Mouse (Mus musculus) liver, embryonic 13.5 days (tissue): ENCODE data around the gene Larp4b. TPM values are rescaled to one million over a fixed set of nuclear protein-coding genes. Genes with fewer than 3 reads are reported as not detected.

Experiments used
- ATAC-seq: fragments of 200-750 bp; cut with Nextera tagmentation; 2 replicates; pipeline ENCODE4 v1.8.0; 2017; ENCODE audit warnings: low read depth, mild to moderate bottlenecking, moderate number of reproducible peaks, moderate library complexity
- DNase-seq: peaks from one replicate; pipeline ENCODE4 v3.0.0; 2022
- H3K27ac ChIP-seq: fragments of 300-500 bp; sonication (generic); 2 replicates; pipeline ENCODE4 v1.5.1; 2015; ENCODE audit warnings: moderate library complexity, mild to moderate bottlenecking, inconsistent platforms
- H3K27me3 ChIP-seq: fragments of 300-500 bp; sonication (generic); 2 replicates; pipeline ENCODE4 v1.6.1; 2015; ENCODE audit warnings: mild to moderate bottlenecking, inconsistent platforms
- H3K36me3 ChIP-seq: fragments of 300-500 bp; sonication (generic); 2 replicates; pipeline ENCODE4 v1.6.1; 2015; ENCODE audit warnings: mild to moderate bottlenecking, inconsistent platforms
- H3K4me1 ChIP-seq: fragments of 300-500 bp; sonication (generic); replicated peaks from 2 replicates; pipeline ENCODE4 v1.6.1; 2015; ENCODE audit warnings: inconsistent platforms
- H3K4me2 ChIP-seq: fragments of 300-500 bp; sonication (generic); 2 replicates; pipeline ENCODE4 v1.6.1; 2015; ENCODE audit warnings: inconsistent platforms, mild to moderate bottlenecking, moderate library complexity
- H3K4me3 ChIP-seq: fragments of 300-500 bp; sonication (generic); replicated peaks from 2 replicates; pipeline ENCODE4 v1.5.1; 2015; ENCODE audit warnings: mild to moderate bottlenecking, inconsistent platforms
- H3K9ac ChIP-seq: fragments of 300-500 bp; sonication (generic); 2 replicates; pipeline ENCODE4 v1.6.1; 2015; ENCODE audit warnings: mild to moderate bottlenecking, inconsistent platforms
- H3K9me3 ChIP-seq: fragments of 300-500 bp; sonication (generic); replicated peaks from 2 replicates; pipeline ENCODE4 v1.6.1; 2016; ENCODE audit warnings: inconsistent platforms
- WGBS: fragments of 180-500 bp; shearing (Covaris S2); methylation state at CpG from one replicate; pipeline ENCODE4 v1.1.7; 2015; ENCODE audit not compliant: insufficient replicate concordance; 5-methylcytosine and 5-hydroxymethylcytosine counted together
- polyA plus RNA-seq: library from polyadenylated mRNA; unstranded; fragments of >200 nt; fragmentation: Nextera tagmentation; extraction: Ambion mirVana; gene quantifications from 2 replicates; pipeline ENCODE4 v1.2.1, GENCODE M21; 2015

Larp4b gene
- polyA plus RNA-seq, 1 experiment from 2014 or later: 23.7 TPM

DNA sequence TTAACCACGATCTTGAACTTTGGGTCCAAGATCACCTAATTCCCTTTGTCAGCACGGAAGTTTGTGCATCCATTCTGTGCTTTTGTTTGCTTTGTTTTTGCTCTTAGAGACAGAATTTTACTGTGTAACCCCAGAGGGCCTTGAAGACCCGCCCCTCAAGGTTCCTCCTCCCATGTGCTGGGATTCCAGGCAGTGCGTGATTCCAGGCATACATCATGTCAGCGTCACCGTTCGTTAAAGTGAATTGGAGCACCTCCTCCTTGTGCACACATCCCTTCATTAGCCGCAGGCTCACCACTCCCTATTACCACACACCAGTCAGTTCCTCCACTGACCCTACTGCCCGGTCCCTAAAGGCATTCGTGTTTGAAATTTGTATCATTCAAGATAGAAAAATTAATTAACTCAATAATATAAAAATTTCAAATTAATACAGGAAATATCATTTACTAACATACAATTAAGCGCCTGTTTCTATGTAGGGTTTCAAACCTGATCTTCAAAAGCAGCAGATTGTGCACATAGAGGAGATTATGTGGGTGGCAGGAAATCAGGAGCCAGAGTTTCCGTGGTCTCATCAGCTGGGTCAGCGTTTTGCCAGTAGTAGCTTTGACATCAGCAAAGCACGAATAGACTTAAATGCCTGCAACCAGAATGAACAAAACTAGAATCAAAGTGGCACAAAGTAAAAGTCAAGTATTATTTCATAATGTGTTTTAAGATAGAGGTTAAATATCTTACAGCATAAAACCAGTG, 11.4 kb upstream of the Larp4b start:
- Histone ChIP-seq H3K27ac (no peak overlapping the region), H3K4me2 (no peak overlapping the region), H3K27me3 (no peaks in the 10 kb centered on the region), H3K9ac (no peak overlapping the region), H3K36me3 (no peaks in the 10 kb centered on the region), H3K9me3 (no peaks in the 10 kb centered on the region), H3K4me1 (no peaks in the 10 kb centered on the region), H3K4me3 (no peak overlapping the region)
- no peak for DNase-seq
- ATAC-seq: no peak
- 60% methylated on average over 14 of the region's 14 CpGs for WGBS

DNA sequence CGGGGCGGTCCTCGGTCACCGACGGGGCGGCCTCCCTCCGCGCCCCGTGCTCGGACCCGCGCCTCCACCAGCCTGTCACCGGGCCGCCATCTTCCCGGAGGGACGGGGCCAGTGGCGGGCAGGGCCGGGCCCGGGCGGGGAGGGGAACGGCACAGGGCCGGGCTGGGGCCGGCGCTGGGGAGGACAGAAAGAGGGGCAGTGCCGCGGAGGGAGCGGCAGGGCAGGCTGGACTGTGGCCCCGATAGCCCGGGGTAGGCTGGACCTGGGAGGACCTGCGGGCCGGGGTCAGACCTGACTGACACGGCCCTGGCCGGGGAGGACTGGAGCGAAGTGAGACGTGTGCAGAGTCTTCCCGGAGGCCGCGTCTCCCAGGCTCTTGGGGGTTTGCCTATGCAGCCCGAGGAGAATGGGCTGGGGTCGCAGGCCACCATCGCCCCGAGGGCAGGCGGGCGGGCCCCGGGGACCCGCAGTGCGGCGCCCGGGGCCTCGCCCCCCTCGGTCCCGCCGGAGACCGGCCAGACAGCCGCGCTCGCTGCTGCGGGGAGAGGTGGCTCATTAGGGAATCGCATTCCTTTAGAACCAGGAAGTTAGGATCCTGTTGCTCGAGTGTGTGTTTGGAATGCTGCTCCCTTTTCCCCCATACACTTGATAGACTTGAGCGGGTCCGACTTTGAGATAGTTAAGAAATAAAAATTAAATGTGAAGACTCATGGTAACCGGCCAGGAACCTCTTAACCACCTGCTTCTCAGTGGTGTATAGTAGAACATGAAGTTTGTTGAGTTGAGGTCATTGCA, 702 bp downstream of the Larp4b start:
- Histone ChIP-seq H3K36me3 (peaks cover 6% of the 10 kb centered on the region; the same call in 1 of the 2 replicates), H3K4me1 (peaks cover 66% of the 10 kb centered on the region), H3K27me3 (no peaks in the 10 kb centered on the region), H3K4me2 (peak overlapping the region; percentile 82), H3K27ac (peak overlapping the region; percentile 96), H3K9me3 (no peaks in the 10 kb centered on the region), H3K4me3 (peak overlapping the region; percentile 97), H3K9ac (peak overlapping the region; percentile 99)
- DNase-seq (peak; percentile 50), ATAC-seq (peak; percentile 56)
- WGBS: under 1% methylated on average over 56 of the region's 63 CpGs

DNA sequence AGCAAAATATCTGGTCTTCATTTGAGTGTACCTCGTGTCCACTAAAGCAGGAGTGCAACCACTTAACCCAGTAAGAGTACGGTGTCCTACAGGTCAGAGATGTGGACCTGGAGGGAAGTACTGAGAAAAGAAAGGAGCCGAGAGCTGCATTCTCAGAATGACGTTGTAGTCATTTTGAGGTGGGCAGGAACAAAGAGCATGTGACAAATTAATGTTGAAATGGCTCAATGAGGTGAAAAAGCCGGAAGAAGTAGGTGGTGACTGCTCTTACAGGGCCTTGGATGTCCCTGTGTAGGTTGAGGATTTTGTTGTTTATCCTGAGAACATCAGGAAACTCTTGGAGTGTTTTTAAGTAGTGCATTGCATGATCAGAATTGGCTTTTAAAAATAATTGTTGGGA, 5.6 kb downstream of the Larp4b start:
- H3K9me3 ChIP-seq: no peaks in the 10 kb centered on the region
- peaks cover 76% of the 10 kb centered on the region for H3K4me1 ChIP-seq
- ATAC-seq: no peak
- H3K4me2 ChIP-seq: no peak overlapping the region
- H3K27me3 ChIP-seq: no peaks in the 10 kb centered on the region
- DNase-seq: no peak
- H3K4me3 ChIP-seq: no peak overlapping the region
- peaks cover 22% of the 10 kb centered on the region; the same call in 1 of the 2 replicates for H3K36me3 ChIP-seq
- H3K9ac ChIP-seq: peak overlapping the region; percentile 29; the same call in 1 of the 2 replicates
- no peak overlapping the region for H3K27ac ChIP-seq
- 81% methylated on average over 5 of the region's 5 CpGs for WGBS

DNA sequence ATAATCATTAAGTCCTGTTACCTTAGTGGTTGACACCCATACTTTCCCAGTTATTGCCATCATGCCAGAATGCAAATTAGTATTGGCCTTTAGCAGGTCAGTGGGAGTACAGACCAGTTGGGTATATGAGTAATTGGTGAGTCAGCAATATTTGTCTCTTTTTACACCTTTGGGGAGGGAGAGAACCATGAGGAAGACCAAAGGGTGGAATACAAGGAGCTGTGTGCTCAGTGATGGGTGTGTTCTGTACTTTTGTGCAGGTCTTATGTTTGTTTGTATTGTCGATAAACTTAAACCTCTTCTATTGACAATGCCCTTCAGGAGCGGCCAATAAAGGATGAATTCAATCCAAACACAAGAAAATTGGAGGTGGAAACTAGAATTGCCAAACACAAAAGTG, 6.8 kb downstream of the Larp4b start:
- Histone ChIP-seq H3K9ac (no peak overlapping the region), H3K36me3 (peaks cover 22% of the 10 kb centered on the region; the same call in 1 of the 2 replicates), H3K27me3 (no peaks in the 10 kb centered on the region), H3K4me1 (peaks cover 78% of the 10 kb centered on the region), H3K4me3 (no peak overlapping the region), H3K9me3 (no peaks in the 10 kb centered on the region), H3K27ac (no peak overlapping the region), H3K4me2 (no peak overlapping the region)
- DNase-seq (no peak), ATAC-seq (no peak)
- 89% methylated on average over 2 of the region's 2 CpGs for WGBS

DNA sequence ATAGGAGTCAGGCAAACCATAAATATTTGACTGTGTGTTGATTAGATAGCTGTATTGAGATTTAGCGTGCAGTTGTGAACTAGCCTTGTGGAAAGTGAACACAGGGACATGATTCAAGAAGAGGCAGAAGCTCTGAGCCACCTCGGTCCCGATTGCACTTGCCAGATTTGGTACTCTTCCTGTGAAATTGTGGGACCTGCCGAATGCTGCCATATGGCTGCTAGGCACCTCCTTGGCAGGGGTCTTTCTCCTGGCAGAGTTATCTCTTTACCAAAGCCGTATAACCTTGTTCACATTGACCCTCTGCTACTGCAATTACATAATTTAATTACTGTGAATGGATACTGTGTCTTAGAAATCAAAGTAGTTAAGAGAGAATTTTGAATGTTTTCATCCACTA, 12.6 kb downstream of the Larp4b start:
- Histone ChIP-seq H3K9ac (no peak overlapping the region; the same call in 1 of the 2 replicates), H3K4me1 (peaks cover 61% of the 10 kb centered on the region), H3K4me3 (no peak overlapping the region), H3K27ac (peak overlapping the region; percentile 23; the same call in 1 of the 2 replicates), H3K36me3 (peaks cover 16% of the 10 kb centered on the region), H3K9me3 (no peaks in the 10 kb centered on the region), H3K27me3 (no peaks in the 10 kb centered on the region), H3K4me2 (peak overlapping the region; percentile 54; the same call in 1 of the 2 replicates)
- 70% methylated on average over 5 of the region's 5 CpGs for WGBS
- no peak for DNase-seq
- no peak for ATAC-seq

DNA sequence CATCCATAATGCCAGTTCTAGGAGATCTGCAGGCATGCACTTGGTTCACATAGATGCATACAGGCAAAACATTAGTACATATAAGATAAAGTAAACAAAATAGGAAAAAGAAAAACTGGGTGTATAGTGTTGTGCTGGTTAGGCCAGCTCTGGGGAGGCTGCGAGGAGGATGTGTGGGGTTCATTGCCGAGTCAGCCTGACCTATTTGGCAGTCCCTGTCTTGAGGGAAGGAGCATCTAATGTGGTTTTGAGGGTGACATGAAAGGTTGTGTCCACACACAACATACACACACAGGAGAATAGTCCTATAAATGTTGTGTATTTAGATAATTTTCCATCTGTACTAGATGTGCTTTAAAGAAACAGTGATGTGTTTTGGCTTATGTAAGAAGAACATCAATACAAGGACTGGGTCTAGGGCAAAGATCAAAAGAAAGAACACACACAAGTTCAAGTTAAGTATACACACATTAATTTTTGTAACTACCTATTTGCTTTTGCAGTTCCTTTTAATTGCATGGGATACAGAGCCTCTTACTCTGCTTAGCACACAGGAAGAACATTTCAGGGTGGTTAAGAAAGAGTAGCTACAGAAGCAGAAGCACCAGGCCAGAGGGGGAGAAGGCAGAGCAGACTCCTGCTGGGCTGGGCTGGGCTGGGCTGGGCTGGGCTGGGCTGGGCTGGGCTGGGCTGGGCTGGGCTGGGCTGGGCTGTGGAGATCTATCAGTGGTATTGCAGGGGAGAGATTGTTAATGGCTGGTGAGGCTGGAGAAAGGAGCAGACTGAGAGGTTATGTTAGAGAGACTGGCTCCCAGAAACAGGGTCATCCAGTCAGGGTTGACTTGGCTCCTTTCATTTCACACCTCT, 13.5 kb downstream of the Larp4b start:
- Histone ChIP-seq H3K27me3 (no peaks in the 10 kb centered on the region), H3K4me2 (peak overlapping the region; percentile 54), H3K4me3 (peak overlapping the region; percentile 13; the same call in 1 of the 2 replicates), H3K4me1 (peaks cover 61% of the 10 kb centered on the region), H3K27ac (peak overlapping the region; percentile 66), H3K9me3 (no peaks in the 10 kb centered on the region), H3K9ac (no peak overlapping the region), H3K36me3 (peaks cover 23% of the 10 kb centered on the region)
- ATAC-seq (peak; percentile 96), DNase-seq (peak; percentile 26)
- 38% methylated on average over 2 of the region's 2 CpGs for WGBS

DNA sequence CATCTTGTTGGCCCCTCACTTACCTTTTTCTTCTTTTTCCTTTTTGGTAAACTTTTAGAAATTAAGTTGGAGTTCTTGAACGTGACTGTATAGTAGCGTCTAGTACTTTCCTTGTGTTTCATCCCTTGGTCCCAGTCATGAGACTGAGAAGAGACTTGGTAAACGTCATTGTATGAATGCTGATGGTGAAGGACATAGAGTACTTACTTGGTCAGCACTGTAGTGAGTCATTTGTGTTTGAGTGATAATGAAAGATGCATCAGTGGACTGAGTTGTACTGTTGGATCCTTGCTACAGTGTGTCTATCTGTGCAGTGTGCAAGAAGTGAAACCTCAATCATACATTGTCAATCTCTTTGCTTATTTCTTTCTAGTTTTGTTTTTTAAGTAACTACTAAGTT, 20.1 kb downstream of the Larp4b start:
- H3K9me3 ChIP-seq: no peaks in the 10 kb centered on the region
- no peak overlapping the region for H3K27ac ChIP-seq
- peaks cover 54% of the 10 kb centered on the region for H3K4me1 ChIP-seq
- H3K9ac ChIP-seq: no peak overlapping the region
- DNase-seq (no peak), ATAC-seq (no peak)
- no peak overlapping the region for H3K4me2 ChIP-seq
- H3K27me3 ChIP-seq: no peaks in the 10 kb centered on the region
- no peak overlapping the region for H3K4me3 ChIP-seq
- WGBS: 72% methylated on average over 3 of the region's 3 CpGs
- H3K36me3 ChIP-seq: peaks cover 24% of the 10 kb centered on the region

DNA sequence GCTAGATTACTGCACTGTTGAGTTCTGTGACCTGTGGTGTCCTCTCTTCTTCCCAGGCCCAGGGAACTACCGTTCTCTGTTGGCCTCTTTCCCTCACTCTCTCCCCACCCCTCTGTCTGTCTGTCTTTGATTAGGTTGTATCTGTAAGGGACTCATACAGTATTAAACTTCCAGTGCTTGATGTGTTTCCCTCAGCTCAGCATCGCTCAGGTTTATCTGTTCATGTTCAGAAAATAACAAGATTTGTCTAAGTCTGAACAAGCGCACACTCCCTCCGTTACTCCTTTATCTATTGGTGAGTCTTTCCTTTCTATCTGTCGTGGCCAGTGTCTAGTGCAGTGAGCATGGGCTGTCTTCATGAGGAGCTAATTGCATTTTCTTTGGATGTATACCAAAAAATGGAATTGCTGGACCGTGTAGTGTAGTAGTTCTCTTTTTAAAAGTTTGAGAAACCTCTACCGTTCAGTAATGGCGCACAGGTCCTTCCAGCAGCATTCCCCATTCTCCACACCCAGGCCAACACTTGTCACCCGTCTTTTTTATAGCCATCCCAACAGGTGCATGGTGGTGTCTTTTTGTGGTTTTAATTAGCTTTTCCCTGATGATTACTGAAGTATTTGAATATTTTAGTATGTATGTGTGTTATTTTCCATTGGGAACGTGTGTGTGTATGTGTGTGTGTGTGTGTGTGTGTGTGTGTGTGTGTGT, 27.3 kb downstream of the Larp4b start:
- H3K4me3 ChIP-seq: no peak overlapping the region
- H3K27ac ChIP-seq: no peak overlapping the region
- 39% methylated on average over 10 of the region's 10 CpGs for WGBS
- H3K36me3 ChIP-seq: peaks cover 46% of the 10 kb centered on the region
- H3K4me2 ChIP-seq: no peak overlapping the region
- no peaks in the 10 kb centered on the region for H3K9me3 ChIP-seq
- peak; percentile 90 for ATAC-seq
- H3K4me1 ChIP-seq: peaks cover 54% of the 10 kb centered on the region
- no peak overlapping the region for H3K9ac ChIP-seq
- no peaks in the 10 kb centered on the region for H3K27me3 ChIP-seq
- peak; percentile 19 for DNase-seq

DNA sequence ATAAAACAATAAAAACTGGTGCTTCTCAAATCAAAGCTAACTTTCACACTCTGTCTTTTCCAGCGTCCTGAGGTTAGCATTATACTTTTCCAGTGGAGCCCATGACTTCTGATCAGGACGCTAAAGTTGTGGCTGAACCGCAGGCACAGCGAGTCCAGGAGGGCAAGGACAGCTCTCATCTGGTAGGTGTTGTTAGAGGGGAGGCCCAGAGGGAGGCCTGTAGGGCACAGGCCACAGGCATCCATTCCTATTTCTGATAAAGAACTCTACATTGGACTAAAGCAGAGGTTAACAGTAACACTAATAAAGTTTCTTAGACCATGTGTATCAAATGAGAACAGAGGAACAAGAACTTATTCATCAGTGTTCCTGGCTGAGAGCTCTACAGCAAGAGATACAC, 28.4 kb downstream of the Larp4b start:
- no peak overlapping the region for H3K4me2 ChIP-seq
- 82% methylated on average over 4 of the region's 4 CpGs for WGBS
- DNase-seq (no peak), ATAC-seq (no peak)
- H3K27ac ChIP-seq: no peak overlapping the region
- H3K4me1 ChIP-seq: peaks cover 49% of the 10 kb centered on the region
- no peak overlapping the region for H3K9ac ChIP-seq
- no peak overlapping the region for H3K4me3 ChIP-seq
- H3K27me3 ChIP-seq: no peaks in the 10 kb centered on the region
- H3K36me3 ChIP-seq: peaks cover 55% of the 10 kb centered on the region
- H3K9me3 ChIP-seq: no peaks in the 10 kb centered on the region

DNA sequence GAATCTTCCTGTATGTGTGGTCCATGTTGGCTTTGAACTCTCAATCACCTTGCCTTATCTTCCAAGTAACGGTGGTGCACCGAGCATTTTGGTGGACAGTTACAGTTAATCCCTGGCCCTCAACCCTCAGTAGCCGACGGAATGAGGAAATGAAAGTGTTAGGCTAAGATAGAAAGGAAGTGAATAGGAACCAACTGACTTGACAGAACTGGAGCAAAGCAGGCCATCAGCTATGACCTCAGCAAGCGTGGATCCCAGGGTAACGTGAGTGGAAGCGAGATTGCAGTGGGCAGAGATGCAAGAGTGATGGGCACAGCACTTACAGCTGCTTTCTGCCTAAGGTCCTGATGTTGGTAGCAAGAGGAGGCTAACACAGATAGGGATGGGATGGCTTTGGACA, 31.5 kb downstream of the Larp4b start:
- DNase-seq: no peak
- 65% methylated on average over 7 of the region's 7 CpGs for WGBS
- Histone ChIP-seq H3K36me3 (peaks cover 78% of the 10 kb centered on the region), H3K4me1 (peaks cover 45% of the 10 kb centered on the region), H3K4me3 (no peak overlapping the region), H3K9me3 (no peaks in the 10 kb centered on the region), H3K27me3 (no peaks in the 10 kb centered on the region), H3K9ac (no peak overlapping the region), H3K27ac (no peak overlapping the region), H3K4me2 (no peak overlapping the region)
- ATAC-seq: no peak
